Mouse (Mus musculus) heart, adult 11 months (tissue): ENCODE data around the gene Limd1.

Source experiments
- DNase-seq: peaks from one replicate; pipeline ENCODE4 v3.0.0; 2022

Gene Limd1

DNA sequence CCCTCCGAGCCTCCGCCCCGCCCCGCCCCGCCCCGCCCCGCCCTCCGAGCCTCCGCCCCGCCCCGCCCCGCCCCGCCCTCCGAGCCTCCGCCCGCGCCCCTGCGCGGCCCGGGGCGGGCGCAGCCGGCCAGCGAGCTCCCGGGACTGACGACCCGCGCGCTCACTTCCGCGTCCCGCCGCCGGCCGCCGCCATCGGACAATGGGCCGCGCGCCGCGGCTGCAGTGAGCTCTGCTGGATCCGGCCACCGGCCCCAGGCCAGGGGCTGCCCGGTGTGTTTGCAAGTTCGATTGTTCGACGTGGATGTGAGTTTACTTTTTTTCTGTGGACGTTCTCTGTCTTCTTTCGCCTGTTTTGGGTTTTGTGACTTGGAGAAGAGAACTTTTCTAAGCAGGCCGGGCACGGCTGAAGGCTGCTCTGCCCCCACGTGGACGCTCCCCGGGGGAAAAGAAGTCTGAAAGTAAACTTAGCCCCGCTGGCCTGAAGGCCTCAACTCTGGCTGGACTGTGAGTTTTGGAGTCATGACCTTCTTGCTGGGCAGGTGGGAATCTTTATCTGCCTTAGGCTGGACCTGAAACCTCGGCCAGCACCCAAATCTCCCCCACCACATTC is at the start of gene Limd1:
Limd1 (plus strand) TSS at position 121 of the 610 bp plus-strand sequence.
- peak; percentile 99 for DNase-seq

GRCm38 (mm10) chr9:123429863-123430262 is 48.6 kb upstream of the Limd1 start:
- DNase-seq: peak; percentile 79

DNA sequence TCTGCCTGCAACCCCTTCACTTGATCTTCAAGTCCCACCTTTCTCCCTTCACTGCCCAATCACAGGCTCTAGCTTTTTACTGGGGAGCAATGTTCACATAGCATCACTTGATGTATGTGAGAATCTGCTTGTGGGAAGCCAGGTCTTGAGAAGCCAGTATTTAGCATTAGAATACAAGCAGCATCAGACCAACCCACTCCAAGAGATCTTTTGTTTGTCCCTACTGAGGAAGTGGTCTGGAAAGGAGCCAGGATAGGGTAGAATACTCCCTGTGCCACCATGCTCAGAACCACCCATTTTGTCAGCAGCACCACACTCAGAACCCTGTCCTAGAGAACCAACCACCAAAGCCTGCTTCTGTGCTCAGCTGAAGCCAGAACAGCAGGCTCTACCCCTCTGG is 47.5 kb upstream of the Limd1 start:
- peak; percentile 82 for DNase-seq

DNA sequence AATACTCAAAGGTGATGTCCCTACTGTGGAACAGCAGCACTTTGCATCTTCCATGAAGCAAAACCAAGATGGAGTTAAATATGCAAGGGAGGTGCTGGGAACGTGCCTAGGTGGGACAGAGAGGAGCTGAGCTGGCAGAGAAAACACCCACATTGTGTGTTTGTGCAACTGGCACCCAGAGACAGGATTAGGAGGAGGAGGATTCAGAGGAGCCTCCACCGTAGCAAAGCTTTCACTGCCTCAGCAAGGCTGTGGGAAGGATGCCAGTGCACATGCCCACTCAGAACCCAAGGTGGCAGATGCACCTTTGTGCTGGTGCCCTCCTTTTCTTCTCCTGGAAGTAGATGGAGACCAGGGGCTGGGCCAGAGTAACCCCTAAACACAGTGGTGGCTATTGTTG is 40.3 kb upstream of the Limd1 start:
- DNase-seq: peak; percentile 63

DNA sequence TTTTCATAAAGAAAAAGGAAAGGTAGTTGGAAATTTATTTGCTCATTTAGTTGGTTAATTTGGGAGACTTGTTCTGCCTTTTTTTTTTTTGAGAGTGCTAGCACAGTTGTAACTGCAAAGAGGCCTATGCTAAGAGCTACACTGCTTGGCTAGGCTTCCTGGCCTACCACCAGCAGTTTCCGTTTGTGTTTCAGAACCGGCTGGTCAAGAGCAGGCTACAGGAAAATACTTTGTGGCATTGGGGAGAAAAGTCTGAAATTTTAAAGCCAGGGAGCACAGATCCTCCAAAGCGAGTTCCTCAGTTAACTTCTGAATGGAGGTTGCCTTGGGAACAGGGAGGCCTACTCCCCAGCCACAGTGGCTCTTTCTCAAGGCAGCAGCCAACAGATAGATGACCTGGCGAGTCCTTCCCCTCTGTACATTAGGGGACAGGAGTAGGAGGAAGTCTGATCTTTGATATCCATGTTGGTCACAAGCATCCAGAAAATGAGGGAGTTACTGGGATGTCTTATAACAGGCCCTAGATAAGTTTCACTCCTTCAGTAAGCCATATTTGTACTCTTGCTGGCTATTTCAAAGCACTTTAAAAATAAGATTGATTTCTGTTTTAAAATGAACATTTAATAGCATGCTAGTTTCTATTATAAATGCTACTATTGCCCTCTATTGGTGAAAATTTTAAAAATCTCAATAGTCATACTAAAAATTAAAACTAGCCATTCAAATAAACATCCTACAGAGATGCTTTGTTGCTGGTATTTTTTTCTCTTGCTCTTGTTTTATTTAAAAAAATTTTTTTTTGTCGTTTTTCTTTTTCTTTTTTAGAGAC is 38.1 kb upstream of the Limd1 start:
- peak; percentile 92 for DNase-seq

GRCm38 (mm10) chr9:123447101-123447500 is 31.4 kb upstream of the Limd1 start:
- peak; percentile 79 for DNase-seq

- DNase-seq: peak; percentile 52
Observed at GRCm38 (mm10) chr9:123448594-123448993, 29.9 kb upstream of the Limd1 start.

DNA sequence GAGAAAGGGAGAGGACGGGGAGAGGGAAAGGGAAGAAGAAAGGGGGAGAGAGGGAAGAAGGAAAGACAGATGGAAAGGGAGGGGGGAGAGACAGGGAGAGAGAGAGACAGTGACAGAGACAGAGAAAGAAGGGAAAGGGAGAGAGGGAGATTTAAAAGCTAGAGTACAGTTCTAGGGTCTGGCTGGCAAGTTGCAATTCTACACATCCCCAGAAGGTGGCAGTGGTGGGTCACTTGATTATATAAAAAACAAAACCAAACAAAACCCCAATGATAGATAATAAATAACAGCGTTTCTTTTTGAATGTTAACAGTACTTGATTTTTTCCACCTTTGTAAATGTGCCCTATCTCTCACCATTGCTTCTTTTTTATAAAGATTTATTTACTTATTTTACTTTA is 28.3 kb upstream of the Limd1 start:
- no peak for DNase-seq

DNA sequence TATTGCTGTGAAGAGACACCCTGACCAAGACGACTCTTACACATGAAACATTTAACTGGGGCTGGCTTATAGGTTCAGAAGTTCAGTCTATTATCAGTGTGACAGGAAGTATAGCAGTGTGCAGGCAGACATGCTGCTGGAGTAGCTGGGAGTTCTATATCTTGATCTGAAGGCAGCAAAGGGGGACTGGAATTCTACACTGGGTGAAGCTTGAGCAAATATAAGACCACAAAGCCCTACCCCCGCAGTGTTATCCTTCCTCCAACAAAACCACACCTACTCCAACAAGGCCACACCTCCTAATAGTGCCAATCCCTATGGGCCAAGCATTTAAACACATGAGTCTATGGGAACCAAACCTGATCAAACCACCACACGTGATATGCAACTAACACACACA is 26.7 kb upstream of the Limd1 start:
- DNase-seq: no peak

- DNase-seq: peak; percentile 92
Observed at GRCm38 (mm10) chr9:123456634-123457602, 21.6 kb upstream of the Limd1 start.

GRCm38 (mm10) chr9:123457603-123458002 is 20.9 kb upstream of the Limd1 start:
- no peak for DNase-seq

DNA sequence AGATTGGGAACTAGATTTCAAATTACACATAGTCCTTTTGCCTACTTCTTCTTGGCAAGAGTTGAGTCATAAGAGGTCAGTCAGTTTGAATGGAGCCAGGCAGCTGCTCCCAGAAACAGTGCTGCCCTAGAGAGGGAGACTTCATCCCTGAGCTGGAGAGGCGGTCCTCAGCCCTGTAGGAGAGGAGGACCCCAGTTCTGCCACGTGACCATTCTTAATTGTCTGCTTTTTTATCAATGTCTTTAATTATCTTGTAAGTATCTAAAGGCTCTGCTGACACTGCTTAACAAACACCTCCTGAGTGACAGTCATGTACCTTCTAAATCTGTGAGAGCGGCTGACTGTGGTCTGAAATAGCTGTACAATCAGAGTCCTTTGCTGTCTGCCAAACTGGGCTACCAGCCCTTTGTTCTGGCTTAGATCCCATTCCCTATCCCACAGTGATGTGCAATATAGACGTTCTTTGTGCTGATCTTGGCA is 11.3 kb upstream of the Limd1 start:
- peak; percentile 97 for DNase-seq

- DNase-seq: no peak
Observed at GRCm38 (mm10) chr9:123468406-123469085, 10.0 kb upstream of the Limd1 start.

- peak; percentile 93 for DNase-seq
Observed at GRCm38 (mm10) chr9:123469087-123469486, 9.4 kb upstream of the Limd1 start.

DNA sequence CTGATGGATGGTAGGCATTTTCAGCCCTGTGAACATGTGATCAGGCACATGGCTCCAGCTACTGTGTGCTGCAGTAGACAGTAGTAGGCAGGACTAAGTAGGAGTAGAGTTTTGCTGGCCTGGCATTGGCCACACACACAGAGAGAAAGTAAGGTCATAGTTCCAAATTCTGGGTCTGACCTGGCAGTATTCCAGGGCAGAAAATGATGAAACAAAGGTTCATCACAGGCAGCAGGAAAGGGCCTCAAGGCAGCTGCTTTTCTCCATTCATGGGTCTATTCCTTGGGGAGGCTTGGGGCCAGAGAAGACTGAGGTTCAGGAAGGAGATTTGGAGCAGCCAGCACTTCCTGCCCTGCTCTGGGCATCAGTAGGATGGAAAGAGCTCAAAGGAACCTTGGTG is 5.1 kb upstream of the Limd1 start:
- DNase-seq: no peak

GRCm38 (mm10) chr9:123475569-123475968 is 2.9 kb upstream of the Limd1 start:
- DNase-seq: peak; percentile 93

DNA sequence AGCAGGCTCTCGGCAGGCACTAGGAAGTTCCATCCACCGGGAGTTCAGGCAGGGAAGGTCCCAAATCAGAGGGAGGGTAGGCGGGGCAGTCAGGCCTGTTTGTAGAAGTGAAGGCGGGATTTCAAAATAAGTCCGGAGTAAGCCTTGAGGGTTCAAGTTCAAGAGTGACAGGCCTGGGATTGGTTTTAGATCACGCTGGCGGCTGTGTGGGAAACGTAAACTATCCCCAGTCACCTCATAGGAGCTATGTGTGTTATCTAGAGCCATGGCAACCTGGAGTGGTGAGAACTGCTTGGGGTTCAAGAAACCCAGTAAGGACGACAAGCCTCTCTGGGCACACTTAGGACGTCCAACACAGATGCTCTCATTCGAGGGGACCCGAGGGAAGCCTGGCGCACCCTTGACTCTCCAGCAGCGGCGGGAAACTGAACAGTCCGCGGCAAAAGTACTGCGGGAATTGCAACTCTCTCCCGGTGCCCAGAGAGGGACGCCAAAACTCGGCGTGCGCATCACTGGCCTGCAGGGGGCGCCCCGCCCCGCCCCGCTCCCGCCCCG is 398 bp upstream of the Limd1 start:
- DNase-seq: peak; percentile 97

DNA sequence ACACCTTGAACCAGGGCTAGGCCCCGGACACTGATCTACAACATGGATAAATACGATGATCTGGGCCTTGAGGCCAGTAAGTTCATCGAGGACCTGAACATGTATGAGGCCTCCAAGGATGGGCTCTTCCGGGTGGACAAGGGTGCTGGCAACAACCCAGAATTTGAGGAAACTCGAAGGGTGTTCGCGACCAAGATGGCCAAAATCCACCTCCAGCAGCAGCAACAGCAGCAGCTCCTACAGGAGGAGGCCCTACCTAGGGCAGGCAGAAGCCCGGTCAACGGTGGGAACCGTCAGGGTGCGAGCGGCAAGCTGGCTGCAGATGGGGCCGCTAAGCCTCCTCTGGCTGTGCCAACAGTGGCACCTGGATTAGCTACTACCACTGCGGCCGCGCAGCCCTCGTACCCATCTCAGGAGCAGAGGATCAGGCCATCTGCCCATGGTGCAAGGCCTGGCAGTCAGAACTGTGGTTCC is 727 bp downstream of the Limd1 start:
- DNase-seq: peak; percentile 95

DNA sequence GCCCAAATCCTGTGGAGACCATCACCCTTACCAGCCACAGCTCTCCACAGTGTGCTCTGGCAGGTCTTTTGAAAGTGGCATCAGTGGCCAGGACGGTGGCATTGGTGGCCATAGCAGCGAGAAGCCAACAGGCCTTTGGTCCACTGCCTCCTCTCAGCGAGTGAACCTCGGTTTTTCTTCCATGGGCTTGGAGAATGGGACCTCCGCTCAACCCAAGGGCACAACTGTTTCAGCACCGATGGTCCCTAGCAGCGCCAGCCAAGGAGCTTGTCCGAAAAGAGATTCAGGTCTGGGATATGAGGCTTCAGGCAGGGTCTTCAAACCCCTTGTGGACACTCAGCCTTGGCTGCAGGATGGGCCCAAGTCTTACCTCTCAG is 1.4 kb downstream of the Limd1 start:
- peak; percentile 94 for DNase-seq

- DNase-seq: peak; percentile 97
Observed at GRCm38 (mm10) chr9:123480253-123480921, 1.9 kb downstream of the Limd1 start.

DNA sequence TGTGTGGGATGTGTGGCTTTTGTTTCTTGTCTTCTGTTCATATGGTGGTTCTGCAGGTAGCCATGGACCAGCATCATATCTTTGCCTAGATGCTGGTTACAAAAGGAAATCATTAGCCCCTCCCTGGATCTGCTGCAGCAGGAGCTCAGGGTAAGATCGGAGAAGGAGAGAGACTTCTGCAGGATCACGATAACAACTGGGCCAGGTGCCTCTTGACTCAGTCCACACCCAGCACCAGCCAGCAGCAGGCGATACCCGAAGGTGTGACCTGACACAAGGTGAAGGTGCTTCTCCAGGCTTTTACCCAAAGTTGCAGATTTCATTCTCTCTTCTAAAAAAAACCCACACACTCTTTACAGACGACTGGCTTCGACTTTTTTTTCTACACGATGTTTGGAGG is 2.6 kb downstream of the Limd1 start:
- no peak for DNase-seq
